ENCODE assay signal across 13 mouse cellular contexts in genomic region chr9:91370191-91370708, GRCm38 (mm10). TPM values are rescaled to one million over a fixed set of nuclear protein-coding genes. Genes with fewer than 3 reads are reported as not detected.
DNase-seq lines count a peak whose midpoint lies in the region; ATAC-seq and TF ChIP-seq lines count a peak whose summit lies in the region.
"Had no signal": no experiment of that assay in that cellular context is flagged by ENCODE, and none has a peak within 500 bp of the region (broad histone marks: within the 10 kb centered on the region; RNA-seq: fewer than 3 reads in every experiment).

No protein-coding gene starts in this region.

- no peak for DNase-seq in cerebellum, adult 11 months
- DNase-seq in hindbrain, postnatal 0 days (ENCODE audit: low spot score) = no peak
- no peak for DNase-seq in heart, postnatal 36 days
- no peak for DNase-seq in testis, postnatal 10 days (ENCODE audit: low spot score)
- DNase-seq in layer of hippocampus, postnatal 10 days (ENCODE audit: low spot score in 2 of 2) = no peak
- DNase-seq: kidney, postnatal 4 days had no signal

- peaks cover 79% of the 10 kb centered on the region for H3K27me3 ChIP-seq in forebrain, embryonic 12.5 days
- peaks cover 29% of the 10 kb centered on the region; the same call in 1 of the 2 replicates for H3K27me3 ChIP-seq in hindbrain, postnatal 0 days (ENCODE audit: insufficient read depth, low read length)
- H3K27me3 ChIP-seq in neural tube, embryonic 14.5 days (ENCODE audit: control insufficient read depth, insufficient read depth, low read length) = peaks cover 25% of the 10 kb centered on the region

- H3K4me3 ChIP-seq in forebrain, embryonic 12.5 days (replicated peaks) = peak overlapping the region; percentile 39
- peak overlapping the region; percentile 35 for H3K4me3 ChIP-seq in hindbrain, postnatal 0 days (ENCODE audit: low read length)
- H3K4me3 ChIP-seq in neural tube, embryonic 14.5 days (ENCODE audit: low read depth, low read length) = peak overlapping the region; percentile 30; the same call in 1 of the 2 replicates
- H3K4me3 ChIP-seq: heart, embryonic 13.5 days had no signal

- no peaks in the 10 kb centered on the region for H3K36me3 ChIP-seq in forebrain, embryonic 12.5 days (replicated peaks)
- H3K36me3 ChIP-seq in hindbrain, postnatal 0 days (ENCODE audit: insufficient read depth, low read length) = no peaks in the 10 kb centered on the region
- H3K36me3 ChIP-seq in neural tube, embryonic 14.5 days (ENCODE audit: control insufficient read depth, insufficient read depth, low read length) = no peaks in the 10 kb centered on the region
- H3K36me3 ChIP-seq: heart, embryonic 13.5 days had no signal

- 0 out of 2 replicates have a peak, but pooled peaks have one; percentile 28 for ATAC-seq in cerebellum, adult (ENCODE audit: insufficient number of reproducible peaks, low FRiP score, low TSS enrichment)
- ATAC-seq in forebrain, embryonic 12.5 days (ENCODE audit: low FRiP score) = no peak
- ATAC-seq in hindbrain, postnatal 0 days = no peak
- no peak for ATAC-seq in neural tube, embryonic 14.5 days (ENCODE audit: low read depth)

- H3K4me2 ChIP-seq in forebrain, embryonic 12.5 days = peak overlapping the region; percentile 58
- peak overlapping the region; percentile 62 for H3K4me2 ChIP-seq in hindbrain, postnatal 0 days (ENCODE audit: low read depth, low read length)
- H3K4me2 ChIP-seq in neural tube, embryonic 14.5 days (ENCODE audit: low read depth, low read length) = peak overlapping the region; percentile 42
- H3K4me2 ChIP-seq: heart, embryonic 13.5 days had no signal

- intact Hi-C loops in heart, postnatal 36 days (cut with DNase I) = no loop called here

- no peaks in the 10 kb centered on the region for H3K9me3 ChIP-seq in forebrain, embryonic 12.5 days
- no peaks in the 10 kb centered on the region for H3K9me3 ChIP-seq in hindbrain, postnatal 0 days (ENCODE audit: low read length)
- H3K9me3 ChIP-seq in neural tube, embryonic 14.5 days (ENCODE audit: control insufficient read depth, low read length) = no peaks in the 10 kb centered on the region
- H3K9me3 ChIP-seq: heart, embryonic 13.5 days had no signal

- H3K9ac ChIP-seq in forebrain, embryonic 12.5 days = peak overlapping the region; percentile 94
- H3K9ac ChIP-seq in hindbrain, postnatal 0 days (replicated peaks; ENCODE audit: low read length) = peak overlapping the region; percentile 80
- H3K9ac ChIP-seq in neural tube, embryonic 14.5 days (replicated peaks; ENCODE audit: low read depth, low read length) = peak overlapping the region; percentile 59
- H3K9ac ChIP-seq: heart, embryonic 13.5 days had no signal

- TF ChIP-seq CTCF in hindbrain, postnatal 0 days (IDR thresholded peaks at IDR 0.05; ENCODE audit: low read depth) = no peak

- WGBS in forebrain, embryonic 12.5 days = 18% methylated on average over 6 of the region's 6 CpGs
- WGBS in hindbrain, postnatal 0 days = 20% methylated on average over 6 of the region's 6 CpGs
- WGBS in neural tube, embryonic 14.5 days = 16% methylated on average over 6 of the region's 6 CpGs

- peaks cover 6% of the 10 kb centered on the region; the same call in 1 of the 2 replicates for H3K4me1 ChIP-seq in forebrain, embryonic 12.5 days
- no peaks in the 10 kb centered on the region; the same call in 1 of the 2 replicates for H3K4me1 ChIP-seq in hindbrain, postnatal 0 days (ENCODE audit: insufficient read depth, low read length)
- H3K4me1 ChIP-seq in neural tube, embryonic 14.5 days (ENCODE audit: control insufficient read depth, insufficient read depth, low read length) = peaks cover 3% of the 10 kb centered on the region; the same call in 1 of the 2 replicates

- peak overlapping the region; percentile 97 for H3K27ac ChIP-seq in forebrain, embryonic 12.5 days
- H3K27ac ChIP-seq in hindbrain, postnatal 0 days = peak overlapping the region; percentile 95
- H3K27ac ChIP-seq in neural tube, embryonic 14.5 days (ENCODE audit: low read depth, low read length) = peak overlapping the region; percentile 97
- H3K27ac ChIP-seq: heart, embryonic 13.5 days had no signal

RNA-seq across cellular contexts. Expression of gene Zic1, which starts 4.6 kb away (rescaled TPM):
- 13.9 and 14.4 TPM in 2 replicates for polyA plus RNA-seq in forebrain, embryonic 12.5 days (2016; fragmentation: Nextera tagmentation; extraction: Ambion mirVana)
- total RNA-seq in hindbrain, postnatal 0 days (2014; rRNA removed) = 281 and 342 TPM in 2 replicates
- 19.7 and 21.5 TPM in 2 replicates for polyA plus RNA-seq in hindbrain, postnatal 0 days (2015; fragmentation: Nextera tagmentation; extraction: Ambion mirVana)
- polyA plus RNA-seq in neural tube, embryonic 14.5 days (2014; fragmentation: Nextera tagmentation; extraction: Ambion mirVana) = 28.7 and 30.5 TPM in 2 replicates
- total RNA-seq in heart, postnatal 36 days (2021) = under 1 TPM in 1 of 2 experiments, not detected in 1; 0.61 TPM
- 10 to 100 TPM; 16.7 to 25.1 TPM for total RNA-seq in layer of hippocampus, postnatal 10 days (2021)
- total RNA-seq: megakaryocyte-erythroid progenitor cell, adult 5-6 weeks had no signal
- polyA plus RNA-seq: heart, embryonic 13.5 days; intestine, embryonic 14.5 days had no signal

RNA-seq across cellular contexts. Expression of gene Zic4, which starts 8.0 kb away (rescaled TPM):
- 56.4 and 60.5 TPM in 2 replicates for polyA plus RNA-seq in forebrain, embryonic 12.5 days (2016; fragmentation: Nextera tagmentation; extraction: Ambion mirVana)
- 107 and 144 TPM in 2 replicates for total RNA-seq in hindbrain, postnatal 0 days (2014; rRNA removed)
- 51.0 and 58.2 TPM in 2 replicates for polyA plus RNA-seq in hindbrain, postnatal 0 days (2015; fragmentation: Nextera tagmentation; extraction: Ambion mirVana)
- 46.7 and 50.5 TPM in 2 replicates for polyA plus RNA-seq in neural tube, embryonic 14.5 days (2014; fragmentation: Nextera tagmentation; extraction: Ambion mirVana)
- total RNA-seq in heart, postnatal 36 days (2021) = not detected
- 1 to 10 TPM; 7.1 to 7.5 TPM for total RNA-seq in layer of hippocampus, postnatal 10 days (2021)
- total RNA-seq: megakaryocyte-erythroid progenitor cell, adult 5-6 weeks had no signal
- polyA plus RNA-seq: heart, embryonic 13.5 days; intestine, embryonic 14.5 days; liver, embryonic 16.5 days had no signal

Comparison
In these comparisons a context has a peak if more than half of its experiments do, and no peak if none do; other contexts are left out.
1. RNA of gene Zic1, which starts 4.6 kb away (total RNA-seq): 281 to 342 TPM in hindbrain, postnatal 0 days; 16.7 to 25.1 TPM in layer of hippocampus, postnatal 10 days and 0.61 TPM in heart, postnatal 36 days; every median in the first group is over 10 times any median in the second.
2. RNA of gene Zic4, which starts 8.0 kb away (total RNA-seq): 107 to 144 TPM in hindbrain, postnatal 0 days; 7.1 to 7.5 TPM in layer of hippocampus, postnatal 10 days and not detected in heart, postnatal 36 days; every median in the first group is over 10 times any median in the second.
3. Peak in every context shown above with its lines, with median percentiles within 50 percentile points of each other: H3K27ac ChIP-seq, H3K4me2 ChIP-seq, H3K4me3 ChIP-seq and H3K9ac ChIP-seq.